Mouse (Mus musculus): ENCODE data around the gene Ski.

- TF ChIP-seq GATA1 (IDR thresholded peaks at IDR 0.05; ENCODE audit: low read length) (no peak), TAL1 (IDR thresholded peaks at IDR 0.05; ENCODE audit: low read length) (no peak)
These were observed 97.1 kb downstream of the Ski start for GRCm38 (mm10) chr4:155125310-155125709.

Data from erythroblast, embryonic 14.5 days (primary cell).